21 mouse cellular contexts compared by ENCODE assay signal in the genomic region with DNA sequence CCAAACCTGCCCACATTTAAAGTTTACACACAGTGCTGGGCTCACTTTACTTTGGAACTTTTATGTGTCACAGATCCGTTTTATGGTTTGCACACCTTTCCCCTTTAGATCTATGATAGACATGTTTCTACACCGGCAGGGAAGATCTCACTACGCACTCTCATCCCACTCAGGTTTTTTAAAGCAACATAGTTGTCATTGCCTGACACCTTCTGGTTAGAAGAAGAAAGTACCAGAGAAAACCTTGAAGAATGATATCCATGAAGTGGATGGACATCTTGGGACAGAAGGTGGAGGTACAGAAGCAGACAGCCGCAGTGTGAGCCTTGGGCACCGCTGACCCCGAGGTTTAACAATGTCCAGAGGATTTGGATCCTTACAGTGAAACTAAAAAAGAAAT. TPM values are rescaled to one million over a fixed set of nuclear protein-coding genes. Genes with fewer than 3 reads are reported as not detected.
"Had no signal": no experiment of that assay in that cellular context is flagged by ENCODE, and none has a peak within 500 bp of the region (broad histone marks: within the 10 kb centered on the region; RNA-seq: fewer than 3 reads in every experiment).

No protein-coding gene starts in this region.

- H3K27ac ChIP-seq: intestine, embryonic 15.5 days; kidney, embryonic 15.5 days; limb, embryonic 10.5 days; liver, embryonic 15.5 days had no signal

- DNase-seq: kidney, adult 18-20 months; kidney, postnatal 25 days; lung, adult 2 months; lung, postnatal 36 days; right cerebral cortex, postnatal 4 days; spleen, adult 18-20 months; thymus, postnatal 36 days had no signal

- H3K9me3 ChIP-seq: intestine, embryonic 15.5 days; kidney, embryonic 15.5 days; limb, embryonic 10.5 days; liver, embryonic 15.5 days had no signal

- ATAC-seq: intestine, embryonic 15.5 days; lung, postnatal 0 days; midbrain, embryonic 16.5 days had no signal

- H3K9ac ChIP-seq: intestine, embryonic 15.5 days; kidney, embryonic 15.5 days; liver, embryonic 15.5 days had no signal

- H3K27me3 ChIP-seq: intestine, embryonic 15.5 days; kidney, embryonic 15.5 days; liver, embryonic 15.5 days had no signal

- H3K36me3 ChIP-seq: intestine, embryonic 15.5 days; kidney, embryonic 15.5 days; limb, embryonic 10.5 days; liver, embryonic 15.5 days had no signal

- H3K4me1 ChIP-seq: intestine, embryonic 15.5 days; kidney, embryonic 15.5 days; limb, embryonic 10.5 days; liver, embryonic 15.5 days had no signal

- H3K4me2 ChIP-seq: intestine, embryonic 15.5 days; kidney, embryonic 15.5 days; liver, embryonic 11.5 days; liver, embryonic 15.5 days had no signal

- H3K4me3 ChIP-seq: intestine, embryonic 15.5 days; kidney, embryonic 15.5 days; limb, embryonic 10.5 days; liver, embryonic 15.5 days had no signal

RNA-seq across cellular contexts. Expression of gene 9330182O14Rik, which starts 23.5 kb away (rescaled TPM):
- total RNA-seq: layer of hippocampus, postnatal 10 days; left cerebral cortex, postnatal 10 days; megakaryocyte progenitor cell, adult 5-6 weeks; neutrophil, adult 5-6 weeks had no signal
- polyA plus RNA-seq: intestine, embryonic 15.5 days; kidney, embryonic 15.5 days; limb, embryonic 10.5 days; limb, embryonic 14.5 days; liver, embryonic 11.5 days; liver, embryonic 15.5 days; lung, adult 2 months; lung, postnatal 0 days; midbrain, embryonic 16.5 days; neural tube, embryonic 11.5 days; stomach, embryonic 14.5 days had no signal
